Mouse (Mus musculus) heart, postnatal 0 days (tissue): Measurements from ENCODE around the gene Klre1.

Experiments
- CTCF ChIP-seq: IDR thresholded peaks from 2 replicates; pipeline ENCODE4 v1.5.1; 2016; ENCODE audit warnings: antibody characterized with exemption, control low read depth, low read depth
- EP300 ChIP-seq: IDR thresholded peaks from 2 replicates; pipeline ENCODE4 v1.6.1; 2016; ENCODE audit warnings: antibody characterized with exemption, low read depth

GRCm38 (mm10) chr6:129534057-129534456 is 43.6 kb upstream of the Klre1 start:
- TF ChIP-seq CTCF = no peak
- TF ChIP-seq EP300 = no peak
